Mouse (Mus musculus) forebrain, embryonic 16.5 days (tissue): ENCODE results near the gene Dennd6b. TPM values are rescaled to one million over a fixed set of nuclear protein-coding genes. Genes with fewer than 3 reads are reported as not detected.

Experiments
- ATAC-seq: fragments of 200-750 bp; cut with Nextera tagmentation; 2 replicates; pipeline ENCODE4 v1.8.0; 2017; ENCODE audit warnings: mild to moderate bottlenecking, moderate library complexity
- H3K27ac ChIP-seq: fragments of 300-500 bp; sonication (generic); 2 replicates; pipeline ENCODE4 v1.5.1; 2014; ENCODE audit warnings: low read length, control low read depth
- H3K27me3 ChIP-seq: fragments of 300-500 bp; sonication (generic); replicated peaks from 2 replicates; pipeline ENCODE4 v1.6.1; 2014; ENCODE audit warnings: low read length; ENCODE audit not compliant: control insufficient read depth, insufficient read depth
- H3K36me3 ChIP-seq: fragments of 300-500 bp; sonication (generic); 2 replicates; pipeline ENCODE4 v1.6.1; 2014; ENCODE audit not compliant: control insufficient read depth, insufficient read depth
- H3K4me1 ChIP-seq: fragments of 300-500 bp; sonication (generic); replicated peaks from 2 replicates; pipeline ENCODE4 v1.6.1; 2014; ENCODE audit warnings: low read length; ENCODE audit not compliant: control insufficient read depth, insufficient read depth
- H3K4me2 ChIP-seq: fragments of 300-500 bp; sonication (generic); 2 replicates; pipeline ENCODE4 v1.6.1; 2014; ENCODE audit warnings: mild to moderate bottlenecking, low read length, control low read depth
- H3K4me3 ChIP-seq: fragments of 300-500 bp; sonication (generic); replicated peaks from 2 replicates; pipeline ENCODE4 v1.5.1; 2014; ENCODE audit warnings: mild to moderate bottlenecking, low read length, control low read depth
- H3K9ac ChIP-seq: fragments of 300-500 bp; sonication (generic); replicated peaks from 2 replicates; pipeline ENCODE4 v1.6.1; 2014; ENCODE audit warnings: low read depth, low read length, control low read depth
- H3K9me3 ChIP-seq: fragments of 300-500 bp; sonication (generic); 2 replicates; pipeline ENCODE4 v1.6.1; 2016; ENCODE audit warnings: low read length; ENCODE audit not compliant: control insufficient read depth
- WGBS: fragments of 180-500 bp; shearing (Covaris S2); extraction: QIAGEN DNeasy Blood & Tissue Kit; methylation state at CpG from one replicate; pipeline ENCODE4 v1.1.7; 2014; 5-methylcytosine and 5-hydroxymethylcytosine counted together
- polyA plus RNA-seq: library from polyadenylated mRNA; unstranded; fragments of >200 nt; fragmentation: Nextera tagmentation; extraction: Ambion mirVana; gene quantifications from 2 replicates; pipeline ENCODE4 v1.2.1, GENCODE M21; 2015

The Dennd6b gene
- polyA plus RNA-seq, 1 experiment from 2014 or later: 83.2 TPM

DNA sequence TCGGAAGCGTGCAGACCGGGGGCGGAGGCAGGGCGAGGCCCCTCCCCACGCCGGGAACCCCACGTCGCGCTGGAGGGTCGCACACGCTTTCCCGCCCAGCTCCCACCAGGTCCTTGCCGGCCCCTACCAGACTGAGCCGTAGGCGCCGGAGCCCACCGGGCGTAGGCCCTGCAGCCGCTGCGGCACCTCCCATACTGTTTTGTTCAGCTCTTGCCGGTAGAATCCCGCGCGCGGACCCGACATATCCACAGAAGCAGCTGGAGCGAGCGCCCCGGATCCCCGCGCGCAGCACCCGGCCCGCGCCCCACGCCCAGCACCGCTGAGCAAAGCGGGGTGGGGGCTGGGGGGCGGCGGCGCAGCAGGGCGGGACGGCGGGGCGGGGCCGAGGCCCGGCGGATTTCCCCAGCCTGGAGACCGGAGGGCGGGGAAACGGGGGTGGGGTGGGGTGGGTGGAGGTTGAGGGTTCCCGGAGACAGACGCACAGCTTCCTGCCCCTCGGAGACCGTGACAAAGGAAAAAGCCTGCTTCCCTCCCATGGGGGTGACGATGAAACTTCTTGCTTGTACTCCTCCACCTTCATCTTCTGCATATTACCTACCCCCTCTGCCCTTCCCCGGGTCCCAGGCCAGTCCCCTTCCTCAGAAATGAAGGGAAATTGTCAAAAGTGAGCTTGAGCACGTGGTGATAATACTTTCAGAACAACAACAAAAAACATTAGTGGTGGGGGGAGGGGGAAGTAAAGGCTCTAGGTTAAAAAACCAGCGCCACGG, 46.8 kb downstream of the Dennd6b start, which contains the start of gene Mapk11:
Gene Mapk11, minus strand, starts transcription at position 358 of the 770 bp plus-strand sequence.
- Histone ChIP-seq H3K4me2 (peak within 1 kb of the TSS; percentile 85), H3K36me3 (peaks cover 3% of the 10 kb centered on the region; the same call in 1 of the 2 replicates), H3K9ac (peak within 1 kb of the TSS; percentile 92), H3K4me1 (peaks cover 39% of the 10 kb centered on the region), H3K27ac (peak within 1 kb of the TSS; percentile 91), H3K4me3 (peak within 1 kb of the TSS; percentile 87), H3K9me3 (no peaks in the 10 kb centered on the region), H3K27me3 (no peaks in the 10 kb centered on the region)
- ATAC-seq: peak; percentile 77
- WGBS: under 1% methylated on average over 53 of the region's 61 CpGs

DNA sequence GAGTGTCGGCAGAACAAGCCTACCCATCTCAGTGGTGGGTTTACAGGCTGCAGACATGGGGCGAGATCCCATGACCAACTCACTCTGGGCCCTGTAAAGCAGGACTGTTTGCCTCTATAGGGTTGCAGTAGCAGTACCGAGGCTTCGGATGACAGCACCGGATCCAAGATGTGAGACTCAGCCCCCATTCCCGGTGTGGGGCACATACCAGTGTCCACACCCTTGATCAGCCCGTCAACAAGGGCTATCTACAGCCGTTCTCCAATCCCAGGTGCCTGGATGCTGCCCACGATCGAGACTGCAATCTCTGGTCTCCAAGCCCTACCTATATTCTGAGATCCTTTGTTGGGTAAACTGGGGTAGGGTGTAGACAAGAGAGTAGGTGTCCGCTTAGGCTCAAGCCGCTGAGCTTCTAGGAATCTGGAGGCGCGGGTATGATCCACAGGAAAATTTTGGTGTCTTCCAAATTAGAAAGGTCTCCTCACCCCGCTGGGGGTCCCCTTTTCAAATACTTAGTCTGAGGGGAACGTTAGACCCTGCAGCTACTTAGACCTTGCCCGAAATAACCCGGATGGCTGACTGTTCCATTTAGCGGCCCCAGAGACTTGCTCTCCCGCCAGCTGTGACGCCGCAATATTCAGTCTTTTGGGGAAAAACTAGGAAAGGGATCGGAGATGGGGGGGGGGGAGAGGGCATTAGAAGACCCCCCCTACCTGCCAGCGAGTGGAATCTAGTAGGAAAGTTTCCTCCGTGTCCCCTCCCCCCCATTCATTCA, 47.6 kb downstream of the Dennd6b start:
- Histone ChIP-seq H3K4me2 (peak overlapping the region; percentile 85), H3K27ac (peak overlapping the region; percentile 91), H3K36me3 (peaks cover 3% of the 10 kb centered on the region; the same call in 1 of the 2 replicates), H3K4me3 (peak overlapping the region; percentile 87), H3K27me3 (no peaks in the 10 kb centered on the region), H3K4me1 (peaks cover 39% of the 10 kb centered on the region), H3K9ac (peak overlapping the region; percentile 92), H3K9me3 (no peaks in the 10 kb centered on the region)
- WGBS: 2% methylated on average over 25 of the region's 25 CpGs
- ATAC-seq: peak; percentile 19

GRCm38 (mm10) chr15:89147895-89148294, 48.4 kb downstream of the Dennd6b start:
- Histone ChIP-seq H3K27ac (no peak overlapping the region; the same call in 1 of the 2 replicates), H3K4me2 (peak overlapping the region; percentile 85), H3K4me1 (peaks cover 39% of the 10 kb centered on the region), H3K9me3 (no peaks in the 10 kb centered on the region), H3K27me3 (no peaks in the 10 kb centered on the region), H3K4me3 (peak overlapping the region; percentile 87), H3K9ac (peak overlapping the region; percentile 92; the same call in 1 of the 2 replicates), H3K36me3 (peaks cover 3% of the 10 kb centered on the region; the same call in 1 of the 2 replicates)
- 54% methylated on average over 4 of the region's 4 CpGs for WGBS
- ATAC-seq: no peak

DNA sequence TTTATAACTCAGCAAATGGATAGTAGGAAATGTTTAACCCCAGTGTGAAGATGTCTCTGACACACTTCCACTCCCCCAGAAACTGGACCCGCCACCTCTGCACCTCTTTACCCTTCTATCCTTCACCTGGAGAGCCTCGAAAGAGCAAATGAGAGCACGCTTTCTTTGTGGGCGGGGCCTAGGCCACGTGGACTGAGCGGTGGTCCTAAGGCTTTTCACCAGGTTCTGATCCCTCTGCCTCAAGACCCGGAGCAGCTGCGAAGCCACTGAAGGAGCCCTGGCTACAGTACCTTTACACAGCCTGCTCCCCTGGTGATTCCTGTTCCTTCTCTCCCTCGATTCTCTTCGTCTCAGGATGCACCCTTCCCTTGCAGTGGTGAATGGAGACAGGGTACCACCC, 48.8 kb downstream of the Dennd6b start:
- Histone ChIP-seq H3K27ac (no peak overlapping the region), H3K9me3 (no peaks in the 10 kb centered on the region), H3K4me2 (peak overlapping the region; percentile 85), H3K27me3 (no peaks in the 10 kb centered on the region), H3K4me1 (peaks cover 38% of the 10 kb centered on the region), H3K4me3 (peak overlapping the region; percentile 87), H3K9ac (no peak overlapping the region), H3K36me3 (peaks cover 3% of the 10 kb centered on the region; the same call in 1 of the 2 replicates)
- 16% methylated on average over 10 of the region's 10 CpGs for WGBS
- no peak for ATAC-seq

GRCm38 (mm10) chr15:89147024-89147423, 49.3 kb downstream of the Dennd6b start:
- WGBS: 5% methylated on average over 15 of the region's 16 CpGs
- Histone ChIP-seq H3K9me3 (no peaks in the 10 kb centered on the region), H3K4me3 (peak overlapping the region; percentile 87), H3K27me3 (no peaks in the 10 kb centered on the region), H3K36me3 (peaks cover 3% of the 10 kb centered on the region; the same call in 1 of the 2 replicates), H3K4me2 (peak overlapping the region; percentile 85), H3K9ac (peak overlapping the region; percentile 66), H3K4me1 (peaks cover 33% of the 10 kb centered on the region), H3K27ac (peak overlapping the region; percentile 53)
- ATAC-seq: no peak

DNA sequence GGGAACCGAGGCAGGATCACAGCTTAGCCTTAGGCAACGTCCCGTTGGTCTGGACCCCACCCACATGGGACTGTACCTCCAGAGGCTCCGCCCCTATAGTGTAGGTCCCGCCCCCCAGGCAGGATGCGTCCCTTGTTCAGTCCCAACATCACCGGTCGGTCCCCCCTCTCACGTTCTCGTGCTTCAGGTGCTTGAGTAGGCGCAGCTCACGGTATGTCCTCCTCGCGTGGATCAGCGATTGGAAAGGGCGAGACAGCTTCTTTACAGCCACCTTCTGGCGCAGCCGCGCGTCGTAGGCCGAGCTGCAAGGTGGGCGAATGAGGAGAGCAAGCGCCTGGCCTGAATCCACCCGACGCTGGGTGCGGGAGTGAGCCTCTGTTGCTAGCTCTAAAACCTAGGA, 49.8 kb downstream of the Dennd6b start:
- H3K4me1 ChIP-seq: peaks cover 33% of the 10 kb centered on the region
- peak overlapping the region; percentile 87 for H3K4me3 ChIP-seq
- no peaks in the 10 kb centered on the region for H3K27me3 ChIP-seq
- peak; percentile 45 for ATAC-seq
- 3% methylated on average over 27 of the region's 27 CpGs for WGBS
- H3K36me3 ChIP-seq: peaks cover 3% of the 10 kb centered on the region; the same call in 1 of the 2 replicates
- peak overlapping the region; percentile 85 for H3K4me2 ChIP-seq
- peak overlapping the region; percentile 66 for H3K9ac ChIP-seq
- H3K9me3 ChIP-seq: no peaks in the 10 kb centered on the region
- H3K27ac ChIP-seq: peak overlapping the region; percentile 53

DNA sequence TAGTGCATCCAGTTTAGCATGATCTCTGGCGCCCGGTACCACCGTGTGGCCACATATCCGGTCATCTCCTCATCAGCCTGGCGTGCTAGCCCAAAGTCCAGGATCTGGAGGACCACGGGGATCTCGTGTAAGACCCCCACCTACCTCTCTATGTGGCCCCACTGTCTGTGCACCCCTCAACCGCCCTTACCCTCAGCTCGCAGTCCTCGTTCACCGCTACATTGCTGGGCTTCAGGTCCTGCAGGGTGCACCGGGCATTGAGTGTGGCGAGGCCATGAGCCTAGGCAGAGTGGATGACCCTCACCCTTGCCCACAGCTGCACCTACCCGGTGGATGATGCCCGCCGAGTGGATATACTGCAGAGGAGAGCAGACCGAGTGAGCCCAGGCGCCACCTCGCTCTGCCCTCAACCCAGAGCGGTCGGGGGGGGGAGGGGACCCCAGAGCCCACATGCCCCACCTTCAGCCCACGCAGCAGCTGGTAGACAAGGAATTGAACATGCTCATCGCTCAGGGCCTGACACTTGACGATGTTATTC, 50.4 kb downstream of the Dennd6b start:
- Histone ChIP-seq H3K9me3 (no peaks in the 10 kb centered on the region), H3K4me2 (peak overlapping the region; percentile 85), H3K4me1 (peaks cover 34% of the 10 kb centered on the region), H3K27me3 (no peaks in the 10 kb centered on the region; the same call in 1 of the 2 replicates), H3K27ac (no peak overlapping the region), H3K36me3 (peaks cover 3% of the 10 kb centered on the region; the same call in 1 of the 2 replicates), H3K4me3 (peak overlapping the region; percentile 87), H3K9ac (no peak overlapping the region)
- 80% methylated on average over 24 of the region's 24 CpGs for WGBS
- no peak for ATAC-seq

DNA sequence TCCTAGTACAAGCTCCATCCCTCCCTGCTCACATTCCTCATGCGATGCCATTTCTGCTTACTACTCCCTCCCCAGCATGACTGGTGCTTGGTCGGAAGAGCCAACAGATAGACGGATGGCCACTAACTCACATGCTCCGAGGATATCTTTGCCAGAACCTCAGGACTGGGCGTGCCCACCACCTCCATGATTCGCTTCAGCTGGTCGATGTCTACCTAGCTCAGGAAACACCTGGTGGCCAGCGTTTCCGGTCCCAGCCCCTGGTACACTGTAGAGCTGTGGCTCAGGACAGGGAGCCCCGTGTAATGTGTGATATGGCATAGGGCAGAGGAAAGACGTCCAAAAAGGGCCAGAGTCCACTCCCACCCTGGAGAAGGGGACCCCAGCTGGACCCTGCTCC, 51.3 kb downstream of the Dennd6b start:
- 91% methylated on average over 11 of the region's 11 CpGs for WGBS
- no peak overlapping the region for H3K4me3 ChIP-seq
- H3K27me3 ChIP-seq: peaks cover under 1% of the 10 kb centered on the region
- H3K9ac ChIP-seq: no peak overlapping the region
- H3K9me3 ChIP-seq: no peaks in the 10 kb centered on the region
- no peak for ATAC-seq
- H3K27ac ChIP-seq: no peak overlapping the region
- peaks cover 39% of the 10 kb centered on the region for H3K4me1 ChIP-seq
- H3K4me2 ChIP-seq: no peak overlapping the region
- H3K36me3 ChIP-seq: peaks cover 3% of the 10 kb centered on the region; the same call in 1 of the 2 replicates

DNA sequence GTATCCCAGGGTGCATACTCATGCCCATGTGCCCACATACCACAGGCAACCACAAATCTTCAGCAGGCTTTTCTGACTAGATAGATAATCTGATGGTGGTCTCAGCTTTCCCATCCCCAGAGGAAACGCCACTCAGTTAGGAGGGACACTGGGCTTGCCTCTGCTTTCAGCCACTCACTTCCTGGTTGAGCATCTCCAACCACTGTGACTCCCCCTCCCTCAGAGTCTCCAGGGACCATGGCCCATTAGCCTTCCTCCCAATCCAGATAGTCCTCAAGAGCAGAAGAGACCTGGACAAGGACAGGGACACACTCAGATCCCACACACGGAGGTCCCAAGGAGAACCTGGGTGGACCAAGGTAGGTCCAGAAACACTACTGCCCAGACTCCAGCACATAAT, 53.2 kb downstream of the Dennd6b start:
- no peak for ATAC-seq
- Histone ChIP-seq H3K27ac (no peak overlapping the region), H3K9me3 (no peaks in the 10 kb centered on the region), H3K27me3 (peaks cover 7% of the 10 kb centered on the region), H3K9ac (no peak overlapping the region), H3K4me1 (peaks cover 35% of the 10 kb centered on the region), H3K4me2 (no peak overlapping the region), H3K4me3 (no peak overlapping the region), H3K36me3 (peaks cover 3% of the 10 kb centered on the region; the same call in 1 of the 2 replicates)
- WGBS: 88% methylated on average over 2 of the region's 2 CpGs
